Mouse (Mus musculus): ENCODE measurements around the gene Atp6v1a.

Atp6v1a gene

GRCm38 (mm10) chr16:44139536-44140185, at the start of gene Atp6v1a, which contains the start of gene Naa50:
Atp6v1a (minus strand) TSS chr16:44139705.
Naa50 (plus strand) TSS chr16:44139830.
- peak; percentile 92 for DNase-seq

- DNase-seq = no peak
Measured at GRCm38 (mm10) chr16:44188766-44189165, 49.3 kb upstream of the Atp6v1a start.

GRCm38 (mm10) chr16:44187172-44187571, 47.7 kb upstream of the Atp6v1a start:
- no peak for DNase-seq

- DNase-seq = no peak
Measured at GRCm38 (mm10) chr16:44184769-44185168, 45.3 kb upstream of the Atp6v1a start.

- DNase-seq = no peak
Measured at GRCm38 (mm10) chr16:44182597-44182996, 43.1 kb upstream of the Atp6v1a start.

GRCm38 (mm10) chr16:44178555-44178954, 39.0 kb upstream of the Atp6v1a start:
- DNase-seq = no peak

- no peak for DNase-seq
Measured at GRCm38 (mm10) chr16:44176511-44176910, 37.0 kb upstream of the Atp6v1a start.

GRCm38 (mm10) chr16:44175001-44175400, 35.5 kb upstream of the Atp6v1a start:
- no peak for DNase-seq

- no peak for DNase-seq
Measured at GRCm38 (mm10) chr16:44173966-44174530, 34.5 kb upstream of the Atp6v1a start.

- peak; percentile 80 for DNase-seq
Measured at GRCm38 (mm10) chr16:44173155-44173941, 33.8 kb upstream of the Atp6v1a start, which contains the start of gene Usf3. Usf3 (plus strand) TSS chr16:44173246.

- peak; percentile 99 for DNase-seq
Measured at GRCm38 (mm10) chr16:44172297-44173154, 33.0 kb upstream of the Atp6v1a start.

- no peak for DNase-seq
Measured at GRCm38 (mm10) chr16:44168990-44169389, 29.5 kb upstream of the Atp6v1a start.

GRCm38 (mm10) chr16:44165182-44165581, 25.7 kb upstream of the Atp6v1a start:
- DNase-seq = no peak

- no peak for DNase-seq
Measured at GRCm38 (mm10) chr16:44163831-44164230, 24.3 kb upstream of the Atp6v1a start.

- no peak for DNase-seq
Measured at GRCm38 (mm10) chr16:44159325-44159724, 19.8 kb upstream of the Atp6v1a start.

GRCm38 (mm10) chr16:44154497-44155057, 15.1 kb upstream of the Atp6v1a start:
- no peak for DNase-seq

GRCm38 (mm10) chr16:44149002-44149767, 9.7 kb upstream of the Atp6v1a start:
- no peak for DNase-seq

GRCm38 (mm10) chr16:44141483-44141882, 2.0 kb upstream of the Atp6v1a start:
- peak; percentile 29 for DNase-seq

GRCm38 (mm10) chr16:44140186-44140787, 782 bp upstream of the Atp6v1a start:
- peak; percentile 87 for DNase-seq

- peak; percentile 94 for DNase-seq
Measured at GRCm38 (mm10) chr16:44138979-44139535, 448 bp downstream of the Atp6v1a start.
